ENCODE assay signal across 8 mouse cellular contexts in genomic region chr5:117069498-117069894, GRCm38 (mm10). TPM values are rescaled to one million over a fixed set of nuclear protein-coding genes. Genes with fewer than 3 reads are reported as not detected.
DNase-seq lines count a peak whose midpoint lies in the region; ATAC-seq and TF ChIP-seq lines count a peak whose summit lies in the region.

No protein-coding gene starts in this region.

- no peak overlapping the region for H3K9ac ChIP-seq in kidney, postnatal 0 days (ENCODE audit: low read depth, low read length)

- H3K27ac ChIP-seq in kidney, postnatal 0 days = no peak overlapping the region
- no peak overlapping the region for H3K27ac ChIP-seq in bone marrow macrophage, adult 2 months (ENCODE audit: insufficient read depth, low read depth, low read length)
- H3K27ac ChIP-seq in embryonic fibroblast, embryonic 13.5 days (ENCODE audit: insufficient read depth, low read length) = no peak overlapping the region
- no peak overlapping the region for H3K27ac ChIP-seq in limb, embryonic 10.5 days

- H3K27me3 ChIP-seq in kidney, postnatal 0 days (ENCODE audit: insufficient read depth, low read length) = no peaks in the 10 kb centered on the region
- no peaks in the 10 kb centered on the region for H3K27me3 ChIP-seq in limb, embryonic 10.5 days (ENCODE audit: low read depth, poor library complexity, severe bottlenecking)

- no peak for TF ChIP-seq POLR2A in bone marrow macrophage, adult 2 months (IDR thresholded peaks at IDR 0.05; ENCODE audit: borderline replicate concordance, low read depth, low read length)
- no peak for TF ChIP-seq POLR2A in embryonic fibroblast, embryonic 13.5 days (IDR thresholded peaks at IDR 0.05; ENCODE audit: low read depth, low read length)

- peak overlapping the region; percentile 21; the same call in 1 of the 2 replicates for H3K4me2 ChIP-seq in kidney, postnatal 0 days (ENCODE audit: low read length)

- peak; percentile 71 for TF ChIP-seq CTCF in kidney, postnatal 0 days (IDR thresholded peaks at IDR 0.05; ENCODE audit: low read depth)
- peak; percentile 70 for TF ChIP-seq CTCF in bone marrow macrophage, adult 2 months (IDR thresholded peaks at IDR 0.05; ENCODE audit: low read depth, low read length)
- peak; percentile 50; the same call in 1 of the 2 replicates for TF ChIP-seq CTCF in embryonic fibroblast, embryonic 13.5 days (IDR thresholded peaks at IDR 0.05; ENCODE audit: borderline replicate concordance, insufficient read depth, low read length)

- H3K4me1 ChIP-seq in kidney, postnatal 0 days (replicated peaks; ENCODE audit: insufficient read depth, low read length) = no peaks in the 10 kb centered on the region
- H3K4me1 ChIP-seq in bone marrow macrophage, adult 2 months (ENCODE audit: control insufficient read depth, insufficient read depth, low read length) = 0 out of 2 replicates have a peak, but pooled peaks cover 2% of the 10 kb centered on the region
- H3K4me1 ChIP-seq in embryonic fibroblast, embryonic 13.5 days (ENCODE audit: control insufficient read depth, insufficient read depth, low read length) = no peaks in the 10 kb centered on the region
- H3K4me1 ChIP-seq in limb, embryonic 10.5 days = peaks cover 18% of the 10 kb centered on the region

- WGBS in kidney, postnatal 0 days = 8% methylated on average over 10 of the region's 10 CpGs
- WGBS in limb, embryonic 10.5 days = 14% methylated on average over 10 of the region's 10 CpGs

- no peaks in the 10 kb centered on the region for H3K36me3 ChIP-seq in kidney, postnatal 0 days (ENCODE audit: insufficient read depth, low read length)
- H3K36me3 ChIP-seq in limb, embryonic 10.5 days = no peaks in the 10 kb centered on the region

- H3K9me3 ChIP-seq in kidney, postnatal 0 days (replicated peaks; ENCODE audit: low read length) = no peaks in the 10 kb centered on the region
- H3K9me3 ChIP-seq in limb, embryonic 10.5 days (replicated peaks) = no peaks in the 10 kb centered on the region

- H3K4me3 ChIP-seq in kidney, postnatal 0 days (replicated peaks; ENCODE audit: low read depth, low read length) = no peak overlapping the region
- no peak overlapping the region for H3K4me3 ChIP-seq in bone marrow macrophage, adult 2 months (ENCODE audit: insufficient read depth, low read length)
- no peak overlapping the region for H3K4me3 ChIP-seq in embryonic fibroblast, embryonic 13.5 days (ENCODE audit: insufficient read depth, low read length)
- peak overlapping the region; percentile 30 for H3K4me3 ChIP-seq in limb, embryonic 10.5 days

- peak; percentile 69 for DNase-seq in kidney, postnatal 0 days (ENCODE audit: low spot score)
- no peak for DNase-seq in kidney, adult 11 months
- peak; percentile 38 for DNase-seq in heart, postnatal 4 days
- peak; percentile 77 for DNase-seq in limb, embryonic 10.5 days (ENCODE audit: low spot score)
- DNase-seq in retina, postnatal 7 days (ENCODE audit: low read depth, low spot score) = peak; percentile 44
- DNase-seq in ovary, adult 18-20 months (ENCODE audit: low spot score) = no peak

- peak; percentile 49; the same call in 1 of the 2 replicates for ATAC-seq in kidney, postnatal 0 days (replicated peaks; ENCODE audit: low FRiP score, low read depth)

RNA-seq across cellular contexts. Expression of gene Suds3, which starts 46.4 kb away (rescaled TPM):
- 69.3 and 69.5 TPM in 2 replicates for polyA plus RNA-seq in kidney, postnatal 0 days (2015; fragmentation: Nextera tagmentation; extraction: Ambion mirVana)
- polyA plus RNA-seq in bone marrow macrophage, adult 2 months (2012; ENCODE audit: insufficient read depth, insufficient read length, missing spikeins) = 50.7 and 51.4 TPM in 2 replicates
- polyA plus RNA-seq in embryonic fibroblast, embryonic 13.5 days (2011; ENCODE audit: insufficient read length, low read depth, missing spikeins) = 55.7 and 72.1 TPM in 2 replicates
- total RNA-seq in heart, postnatal 4 days (2021) = 10 to 100 TPM; 68.6 to 80.3 TPM
- 76.9 and 80.9 TPM in 2 replicates for polyA plus RNA-seq in limb, embryonic 10.5 days (2016; fragmentation: Nextera tagmentation; extraction: Ambion mirVana)

RNA-seq across cellular contexts. Expression of gene Taok3, which starts 50.4 kb away (rescaled TPM):
- 16.1 and 19.8 TPM in 2 replicates for polyA plus RNA-seq in kidney, postnatal 0 days (2015; fragmentation: Nextera tagmentation; extraction: Ambion mirVana)
- 110 and 112 TPM in 2 replicates for polyA plus RNA-seq in bone marrow macrophage, adult 2 months (2012; ENCODE audit: insufficient read depth, insufficient read length, missing spikeins)
- polyA plus RNA-seq in embryonic fibroblast, embryonic 13.5 days (2011; ENCODE audit: insufficient read length, low read depth, missing spikeins) = 25.1 and 33.9 TPM in 2 replicates
- total RNA-seq in heart, postnatal 4 days (2021) = 10 to 100 TPM in 1 of 2 experiments, 1 to 10 TPM in 1; 8.6 to 10.5 TPM
- polyA plus RNA-seq in limb, embryonic 10.5 days (2016; fragmentation: Nextera tagmentation; extraction: Ambion mirVana) = 5.5 and 6.2 TPM in 2 replicates

Comparison
In these comparisons a context has a peak if more than half of its experiments do, and no peak if none do; other contexts are left out.
1. DNase-seq: peak in kidney, postnatal 0 days (single experiment), heart, postnatal 4 days (single experiment), limb, embryonic 10.5 days (single experiment) and retina, postnatal 7 days (single experiment); none in kidney, adult 11 months (single experiment) and ovary, adult 18-20 months (single experiment).
2. Peak in every context shown above with its lines, with median percentiles within 50 percentile points of each other: CTCF ChIP-seq.